Comparison of ENCODE assay signal across 8 mouse cellular contexts in genomic region chr7:66689294-66689619, GRCm38 (mm10). TPM values are rescaled to one million over a fixed set of nuclear protein-coding genes. Genes with fewer than 3 reads are reported as not detected.
DNase-seq lines count a peak whose midpoint lies in the region; TF ChIP-seq lines count a peak whose summit lies in the region.

TSS of gene Asb7 (minus strand) at chr7:66689596.

- DNase-seq in gastrocnemius, postnatal 4 days (ENCODE audit: low spot score in 2 of 2), result no peak
- DNase-seq in gastrocnemius, postnatal 36 days, result no peak
- no peak for DNase-seq in CH12.LX (ENCODE audit: extremely low read depth)
- no peak for DNase-seq in left cerebral cortex, postnatal 4 days
- DNase-seq in urinary bladder, adult 18-20 months (ENCODE audit: low spot score in 2 of 2), result no peak
- DNase-seq in cerebellum, adult 9-11 months, result no peak

- no peak for TF ChIP-seq RAD21 in CH12.LX (IDR thresholded peaks at IDR 0.05; ENCODE audit: low read depth, low read length)

- no peak for TF ChIP-seq POLR2A in CH12.LX (IDR thresholded peaks at IDR 0.05; ENCODE audit: low read depth, low read length)
- TF ChIP-seq POLR2A in embryonic fibroblast, embryonic 13.5 days (IDR thresholded peaks at IDR 0.05; ENCODE audit: low read depth, low read length), result peak; percentile 51
- no peak for TF ChIP-seq POLR2A in olfactory bulb, adult 2 months (IDR thresholded peaks at IDR 0.05; ENCODE audit: insufficient read depth, low read depth, low read length)

- no peaks in the 10 kb centered on the region for H3K9me3 ChIP-seq in CH12.LX (replicated peaks; ENCODE audit: low read length)

- H3K27me3 ChIP-seq in CH12.LX (replicated peaks), result no peaks in the 10 kb centered on the region

- H3K79me2 ChIP-seq in CH12.LX (replicated peaks; ENCODE audit: control insufficient read depth, extremely low read depth, insufficient read depth, poor library complexity, severe bottlenecking), result peaks cover 3% of the 10 kb centered on the region; the same call in 1 of the 2 replicates

- H3K27ac ChIP-seq in CH12.LX (ENCODE audit: insufficient read depth, low read depth), result peak within 1 kb of the TSS; percentile 34
- H3K27ac ChIP-seq in embryonic fibroblast, embryonic 13.5 days (ENCODE audit: insufficient read depth, low read length), result peak within 1 kb of the TSS; percentile 58
- H3K27ac ChIP-seq in olfactory bulb, adult 2 months (ENCODE audit: insufficient read depth, low read depth, low read length), result peak within 1 kb of the TSS; percentile 88

- no peak for TF ChIP-seq CTCF in CH12.LX (conservative IDR thresholded peaks at IDR 0.05 in 1 of 2, IDR thresholded peaks at IDR 0.05 in 1 of 2; ENCODE audit: low read depth in 2 of 2, low read length in 2 of 2)
- no peak for TF ChIP-seq CTCF in embryonic fibroblast, embryonic 13.5 days (IDR thresholded peaks at IDR 0.05; ENCODE audit: borderline replicate concordance, insufficient read depth, low read length)
- TF ChIP-seq CTCF in olfactory bulb, adult 2 months (IDR thresholded peaks at IDR 0.05; ENCODE audit: insufficient read depth, low read depth, low read length), result no peak

- H3K4me3 ChIP-seq in CH12.LX (replicated peaks in 1 of 3; ENCODE audit: low read depth in 2 of 3, low read length in 2 of 3, poor library complexity in 1 of 3), result peak within 1 kb of the TSS; percentile 69 to 96 (median 86)
- peak within 1 kb of the TSS; percentile 85 for H3K4me3 ChIP-seq in embryonic fibroblast, embryonic 13.5 days (ENCODE audit: insufficient read depth, low read length)
- peak within 1 kb of the TSS; percentile 96 for H3K4me3 ChIP-seq in olfactory bulb, adult 2 months (ENCODE audit: insufficient read depth, low read depth, low read length)

- dilution Hi-C loops in CH12.LX (cut with MboI; ENCODE audit: extremely low pct_ligation_motif_present, extremely low pct_unique_long_range_greater_than_20kb, low sequenced_read_pairs), result no loop called here

- peaks cover 0 to 17% of the 10 kb centered on the region in 2 experiments for H3K36me3 ChIP-seq in CH12.LX (replicated peaks in 1 of 2; ENCODE audit: control insufficient read depth in 1 of 2, insufficient read depth in 1 of 2, low read length in 1 of 2)

- peak within 1 kb of the TSS; percentile 88 for H3K9ac ChIP-seq in CH12.LX (ENCODE audit: insufficient read depth, low read depth)

- no peak for TF ChIP-seq EP300 in CH12.LX (IDR thresholded peaks at IDR 0.05; ENCODE audit: low read length)

- intact Hi-C loops in gastrocnemius, postnatal 36 days (cut with DNase I), result no loop called here
- intact Hi-C loops in left cerebral cortex, postnatal 4 days (cut with DNase I), result no loop called here

- WGBS in olfactory bulb, adult 2 months, result under 1% methylated on average over 18 of the region's 18 CpGs

- peak within 1 kb of the TSS; percentile 94 for H3K4me2 ChIP-seq in CH12.LX (ENCODE audit: insufficient read depth, low read depth, poor library complexity, severe bottlenecking)

- peaks cover 0 to 20% of the 10 kb centered on the region in 2 experiments; a peak in 2 of 4 replicates for H3K4me1 ChIP-seq in CH12.LX (ENCODE audit: control insufficient read depth in 1 of 2, insufficient read depth in 2 of 2)
- H3K4me1 ChIP-seq in embryonic fibroblast, embryonic 13.5 days (ENCODE audit: control insufficient read depth, insufficient read depth, low read length), result no peaks in the 10 kb centered on the region
- peaks cover 3% of the 10 kb centered on the region for H3K4me1 ChIP-seq in olfactory bulb, adult 2 months (ENCODE audit: control insufficient read depth, insufficient read depth, low read length)

- in situ Hi-C loops in CH12.LX (cut with MboI; ENCODE audit: low pct_ligation_motif_present, low pct_unique_long_range_greater_than_20kb, low sequenced_read_pairs), result no loop called here

TF ChIP-seq in CH12.LX, 34 proteins besides CTCF, POLR2A, EP300 and RAD21:
- no peak for TF ChIP-seq ELF1 (IDR thresholded peaks at IDR 0.05; ENCODE audit: low read depth, low read length)
- no peak for TF ChIP-seq USF1 (IDR thresholded peaks at IDR 0.05; ENCODE audit: low read depth, low read length)
- no peak; the same call in 1 of the 2 replicates for TF ChIP-seq E2F4 (IDR thresholded peaks at IDR 0.05; ENCODE audit: insufficient replicate concordance, low read depth, low read length)
- no peak for TF ChIP-seq HCFC1 (IDR thresholded peaks at IDR 0.05; ENCODE audit: low read depth, low read length)
- TF ChIP-seq JUN (IDR thresholded peaks at IDR 0.05; ENCODE audit: insufficient read depth, low read depth, low read length), result no peak
- no peak for TF ChIP-seq ZNF384 (IDR thresholded peaks at IDR 0.05; ENCODE audit: low read depth, low read length)
- peak; percentile 36; the same call in 1 of the 2 replicates for TF ChIP-seq NRF1 (IDR thresholded peaks at IDR 0.05; ENCODE audit: low read depth, low read length)
- no peak for TF ChIP-seq MXI1 (IDR thresholded peaks at IDR 0.05; ENCODE audit: low read depth, low read length)
- TF ChIP-seq ZKSCAN1 (IDR thresholded peaks at IDR 0.05; ENCODE audit: borderline replicate concordance, low read depth, low read length), result no peak
- no peak for TF ChIP-seq GABPA (IDR thresholded peaks at IDR 0.05; ENCODE audit: insufficient replicate concordance, low read depth, low read length)
- no peak for TF ChIP-seq ZMIZ1 (IDR thresholded peaks at IDR 0.05; ENCODE audit: low read depth, low read length)
- TF ChIP-seq SMC3 (IDR thresholded peaks at IDR 0.05; ENCODE audit: low read depth, low read length), result no peak
- peak; percentile 24; the same call in 1 of the 2 replicates for TF ChIP-seq TCF12 (IDR thresholded peaks at IDR 0.05; ENCODE audit: low read depth, low read length)
- TF ChIP-seq IRF4 (IDR thresholded peaks at IDR 0.05; ENCODE audit: low read depth, low read length), result no peak
- TF ChIP-seq KAT2A (IDR thresholded peaks at IDR 0.05; ENCODE audit: insufficient replicate concordance, low read length), result no peak
- peak; percentile 75 for TF ChIP-seq CHD2 (IDR thresholded peaks at IDR 0.05; ENCODE audit: low read length)
- TF ChIP-seq ETS1 (conservative IDR thresholded peaks at IDR 0.05; ENCODE audit: low read depth, low read length), result no peak
- TF ChIP-seq MEF2A (IDR thresholded peaks at IDR 0.05; ENCODE audit: borderline replicate concordance, low read depth, low read length), result no peak
- no peak for TF ChIP-seq MAFK (IDR thresholded peaks at IDR 0.05; ENCODE audit: insufficient replicate concordance, low read length)
- no peak for TF ChIP-seq BHLHE40 (IDR thresholded peaks at IDR 0.05; ENCODE audit: low read depth, low read length)
- TF ChIP-seq SIN3A (IDR thresholded peaks at IDR 0.05; ENCODE audit: low read length), result no peak

RNA-seq across cellular contexts. Expression of gene Asb7, which starts in this region (rescaled TPM):
- total RNA-seq in gastrocnemius, postnatal 4 days (2021), result 10 to 100 TPM; 14.2 to 15.4 TPM
- 1 to 10 TPM; 7.8 to 8.2 TPM for total RNA-seq in gastrocnemius, postnatal 36 days (2021)
- total RNA-seq in CH12.LX (2012; rRNA removed) (6.5 and 6.6 TPM in 2 replicates), CH12.LX (2014; rRNA removed) (6.2 and 6.7 TPM in 2 replicates)
- polyA plus RNA-seq in CH12.LX (2012; ENCODE audit: insufficient read length, low read depth), result 5.5 and 5.6 TPM in 2 replicates
- polyA plus RNA-seq in embryonic fibroblast, embryonic 13.5 days (2011; ENCODE audit: insufficient read length, low read depth, missing spikeins), result 17.5 and 18.9 TPM in 2 replicates
- total RNA-seq in left cerebral cortex, postnatal 4 days (2021), result 10 to 100 TPM; 18.8 to 24.2 TPM
- polyA plus RNA-seq in olfactory bulb, adult 2 months (2012; ENCODE audit: insufficient read depth, insufficient read length, low replicate concordance, missing spikeins), result not detected in 2 replicates

Comparison
In these comparisons a context has a peak if more than half of its experiments do, and no peak if none do; other contexts are left out.
1. H3K27ac ChIP-seq: peak in every context shown above with its lines; median percentile 88 in olfactory bulb, adult 2 months; 58 in embryonic fibroblast, embryonic 13.5 days; 34 in CH12.LX.